Mouse (Mus musculus) kidney, embryonic 15.5 days (tissue): Measurements from ENCODE around the gene Galc. TPM values are rescaled to one million over a fixed set of nuclear protein-coding genes. Genes with fewer than 3 reads are reported as not detected.

ENCODE experiments used
- ATAC-seq: fragments of 200-750 bp; cut with Nextera tagmentation; replicated peaks from 2 replicates; pipeline ENCODE4 v1.8.0; 2017; ENCODE audit warnings: moderate TSS enrichment; ENCODE audit not compliant: low FRiP score
- H3K27ac ChIP-seq: fragments of 300-500 bp; sonication (generic); 2 replicates; pipeline ENCODE4 v1.5.1; 2015; ENCODE audit warnings: mild to moderate bottlenecking, inconsistent platforms
- H3K27me3 ChIP-seq: fragments of 300-500 bp; sonication (generic); 2 replicates; pipeline ENCODE4 v1.6.1; 2015; ENCODE audit warnings: inconsistent platforms
- H3K36me3 ChIP-seq: fragments of 300-500 bp; sonication (generic); 2 replicates; pipeline ENCODE4 v1.6.1; 2015; ENCODE audit warnings: inconsistent platforms
- H3K4me1 ChIP-seq: fragments of 300-500 bp; sonication (generic); 2 replicates; pipeline ENCODE4 v1.6.1; 2015; ENCODE audit warnings: inconsistent platforms
- H3K4me2 ChIP-seq: fragments of 300-500 bp; sonication (generic); 2 replicates; pipeline ENCODE4 v1.6.1; 2015; ENCODE audit warnings: moderate library complexity, mild to moderate bottlenecking, inconsistent platforms
- H3K4me3 ChIP-seq: fragments of 300-500 bp; sonication (generic); replicated peaks from 2 replicates; pipeline ENCODE4 v1.5.1; 2015; ENCODE audit warnings: mild to moderate bottlenecking, inconsistent platforms
- H3K9ac ChIP-seq: fragments of 300-500 bp; sonication (generic); 2 replicates; pipeline ENCODE4 v1.6.1; 2015; ENCODE audit warnings: mild to moderate bottlenecking, inconsistent platforms
- H3K9me3 ChIP-seq: fragments of 300-500 bp; sonication (generic); replicated peaks from 2 replicates; pipeline ENCODE4 v1.6.1; 2016; ENCODE audit warnings: inconsistent platforms
- WGBS: fragments of 180-500 bp; shearing (Covaris S2); methylation state at CpG from one replicate; pipeline ENCODE4 v1.1.7; 2015; ENCODE audit warnings: mixed read lengths; 5-methylcytosine and 5-hydroxymethylcytosine counted together
- polyA plus RNA-seq: library from polyadenylated mRNA; unstranded; fragments of >200 nt; fragmentation: Nextera tagmentation; extraction: Ambion mirVana; gene quantifications from 2 replicates; pipeline ENCODE4 v1.2.1, GENCODE M21; 2015

Galc gene
- polyA plus RNA-seq, 1 experiment from 2014 or later, result 13.4 TPM

DNA sequence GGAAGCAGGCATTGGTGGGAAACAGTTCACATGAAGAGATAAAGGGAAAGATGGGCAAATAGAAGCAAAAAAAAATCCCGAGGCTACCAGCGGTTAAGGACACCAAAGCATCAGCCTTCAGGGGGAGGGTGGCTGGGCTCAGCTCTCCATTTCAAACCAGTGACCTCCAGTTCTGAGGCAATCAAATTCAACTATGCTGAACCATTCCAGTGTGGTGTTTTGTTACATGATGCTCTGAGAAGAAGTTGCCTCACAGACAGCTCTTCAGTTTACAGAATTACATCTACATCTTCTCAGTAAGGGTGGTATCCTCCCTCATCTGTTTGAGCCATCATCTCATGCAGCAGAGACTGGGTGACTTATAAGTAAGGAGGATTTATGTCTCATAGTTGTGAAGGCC, 82.6 kb downstream of the Galc start:
- Histone ChIP-seq H3K4me1 (peaks cover 9% of the 10 kb centered on the region; the same call in 1 of the 2 replicates), H3K27me3 (no peaks in the 10 kb centered on the region), H3K9ac (no peak overlapping the region), H3K4me2 (no peak overlapping the region), H3K4me3 (no peak overlapping the region), H3K9me3 (no peaks in the 10 kb centered on the region), H3K36me3 (no peaks in the 10 kb centered on the region), H3K27ac (no peak overlapping the region)
- peak; percentile 79 for ATAC-seq
- 57% methylated on average over 2 of the region's 2 CpGs for WGBS

GRCm38 (mm10) chr12:98161901-98162300, 97.4 kb downstream of the Galc start:
- Histone ChIP-seq H3K27me3 (no peaks in the 10 kb centered on the region), H3K4me2 (no peak overlapping the region), H3K36me3 (no peaks in the 10 kb centered on the region), H3K4me1 (no peaks in the 10 kb centered on the region), H3K4me3 (no peak overlapping the region), H3K27ac (no peak overlapping the region), H3K9me3 (no peaks in the 10 kb centered on the region), H3K9ac (no peak overlapping the region)
- no peak for ATAC-seq
- 85% methylated on average over 3 of the region's 3 CpGs for WGBS

- H3K4me3 ChIP-seq, result no peak overlapping the region
- H3K4me1 ChIP-seq, result no peaks in the 10 kb centered on the region
- no peaks in the 10 kb centered on the region for H3K27me3 ChIP-seq
- ATAC-seq, result no peak
- H3K9me3 ChIP-seq, result no peaks in the 10 kb centered on the region
- no peak overlapping the region for H3K27ac ChIP-seq
- H3K4me2 ChIP-seq, result no peak overlapping the region
- no peaks in the 10 kb centered on the region for H3K36me3 ChIP-seq
- WGBS, result 73% methylated on average over 6 of the region's 6 CpGs
- no peak overlapping the region for H3K9ac ChIP-seq
These were observed 98.4 kb downstream of the Galc start for GRCm38 (mm10) chr12:98160867-98161266.

Other genes with a start within 250 kb of the Galc start
- gene Gpr65, start 9.2 kb upstream of the Galc start, polyA plus RNA-seq, result 1.2 and 1.6 TPM in 2 replicates